8 mouse cellular contexts compared by ENCODE assay signal in the genomic region with DNA sequence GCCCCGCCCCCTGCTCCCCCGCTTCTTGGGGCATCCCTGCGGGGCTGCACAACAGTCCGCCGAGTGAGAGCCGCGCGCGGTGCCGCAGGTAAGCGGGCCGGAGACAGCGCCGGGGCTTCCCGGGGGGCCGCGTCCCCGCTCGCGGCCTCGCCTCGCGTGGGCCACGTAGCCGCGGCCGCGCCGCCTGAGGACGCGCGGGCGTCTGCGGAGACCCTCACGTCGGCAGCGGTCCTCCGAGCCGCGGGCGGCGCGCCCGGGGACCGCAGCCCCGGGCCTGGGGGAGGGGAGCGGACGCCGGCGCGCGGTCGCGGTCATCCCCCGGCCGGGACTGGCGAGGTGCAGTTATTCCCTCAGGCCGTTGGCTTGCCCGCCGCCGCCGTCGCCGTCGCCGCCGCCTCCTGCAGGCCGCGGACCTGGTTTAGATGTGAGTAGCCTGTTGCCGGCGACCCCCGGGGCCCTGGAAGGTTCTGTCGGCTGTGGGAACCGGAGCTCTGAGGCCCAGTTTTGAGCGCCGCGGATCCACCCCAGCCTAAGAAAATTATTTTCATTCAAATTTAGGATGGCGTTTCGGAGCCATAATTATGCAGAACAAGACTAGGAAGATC. TPM values are rescaled to one million over a fixed set of nuclear protein-coding genes. Genes with fewer than 3 reads are reported as not detected.
DNase-seq lines count a peak whose midpoint lies in the region; ATAC-seq lines count a peak whose summit lies in the region.

No protein-coding gene starts in this region.

- ATAC-seq in forebrain, embryonic 12.5 days (ENCODE audit: low FRiP score): no peak; the same call in 1 of the 2 replicates
- peak; percentile 46 for ATAC-seq in midbrain, embryonic 16.5 days

- H3K27me3 ChIP-seq in forebrain, embryonic 12.5 days: peaks cover 3% of the 10 kb centered on the region; the same call in 1 of the 2 replicates
- no peaks in the 10 kb centered on the region for H3K27me3 ChIP-seq in limb, embryonic 10.5 days (ENCODE audit: low read depth, poor library complexity, severe bottlenecking)
- no peaks in the 10 kb centered on the region for H3K27me3 ChIP-seq in midbrain, embryonic 16.5 days (ENCODE audit: control insufficient read depth, insufficient read depth, low read depth, low read length)

- WGBS in forebrain, embryonic 12.5 days: under 1% methylated on average over 62 of the region's 79 CpGs
- under 1% methylated on average over 77 of the region's 79 CpGs for WGBS in limb, embryonic 10.5 days
- under 1% methylated on average over 62 of the region's 79 CpGs for WGBS in midbrain, embryonic 16.5 days

- intact Hi-C loops in gastrocnemius, postnatal 14 days (cut with DNase I; ENCODE audit: low total_unique reads): loop anchor here (10.0 kb wide), 1 partner anchor 49 kb away; no protein-coding TSS in a partner anchor

- peak overlapping the region; percentile 66 for H3K4me2 ChIP-seq in forebrain, embryonic 12.5 days
- H3K4me2 ChIP-seq in midbrain, embryonic 16.5 days (ENCODE audit: low read length): peak overlapping the region; percentile 72

- no peaks in the 10 kb centered on the region for H3K9me3 ChIP-seq in forebrain, embryonic 12.5 days
- H3K9me3 ChIP-seq in limb, embryonic 10.5 days (replicated peaks): no peaks in the 10 kb centered on the region
- no peaks in the 10 kb centered on the region for H3K9me3 ChIP-seq in midbrain, embryonic 16.5 days (replicated peaks; ENCODE audit: control insufficient read depth, low read length, poor library complexity, severe bottlenecking)

- H3K27ac ChIP-seq in forebrain, embryonic 12.5 days: peak overlapping the region; percentile 96
- peak overlapping the region; percentile 99 for H3K27ac ChIP-seq in limb, embryonic 10.5 days
- H3K27ac ChIP-seq in midbrain, embryonic 16.5 days (ENCODE audit: low read length): peak overlapping the region; percentile 91

- peak; percentile 23 for DNase-seq in gastrocnemius, postnatal 14 days
- no peak for DNase-seq in gastrocnemius, adult 18-20 months (ENCODE audit: low spot score)
- DNase-seq in urinary bladder, postnatal 14 days (ENCODE audit: low spot score): peak; percentile 21
- DNase-seq in urinary bladder, postnatal 10 days (ENCODE audit: low spot score): no peak
- DNase-seq in limb, embryonic 10.5 days (ENCODE audit: low spot score): peak; percentile 70
- DNase-seq in gastrocnemius, adult 8-10 months (ENCODE audit: low spot score in 2 of 2): no peak

- H3K9ac ChIP-seq in forebrain, embryonic 12.5 days: peak overlapping the region; percentile 94
- H3K9ac ChIP-seq in midbrain, embryonic 16.5 days (ENCODE audit: low read depth, low read length): peak overlapping the region; percentile 86

- H3K4me3 ChIP-seq in forebrain, embryonic 12.5 days (replicated peaks): peak overlapping the region; percentile 92
- H3K4me3 ChIP-seq in limb, embryonic 10.5 days: peak overlapping the region; percentile 94
- peak overlapping the region; percentile 85 for H3K4me3 ChIP-seq in midbrain, embryonic 16.5 days (ENCODE audit: low read depth, low read length)

- peaks cover 24% of the 10 kb centered on the region for H3K4me1 ChIP-seq in forebrain, embryonic 12.5 days
- peaks cover 36% of the 10 kb centered on the region for H3K4me1 ChIP-seq in limb, embryonic 10.5 days
- peaks cover 14% of the 10 kb centered on the region for H3K4me1 ChIP-seq in midbrain, embryonic 16.5 days (ENCODE audit: control insufficient read depth, insufficient read depth, low read length)

- no peaks in the 10 kb centered on the region for H3K36me3 ChIP-seq in forebrain, embryonic 12.5 days (replicated peaks)
- no peaks in the 10 kb centered on the region for H3K36me3 ChIP-seq in limb, embryonic 10.5 days
- H3K36me3 ChIP-seq in midbrain, embryonic 16.5 days (ENCODE audit: control insufficient read depth, insufficient read depth, low read length): no peaks in the 10 kb centered on the region

RNA-seq across cellular contexts. Expression of a gene that starts 1.4 kb away (rescaled TPM):
- total RNA-seq in gastrocnemius, postnatal 14 days (2021): 1 to 10 TPM; 6.1 to 6.3 TPM
- 1 to 10 TPM; 3.0 to 6.3 TPM for total RNA-seq in gastrocnemius, adult 18-20 months (2021)
- polyA plus RNA-seq in forebrain, embryonic 12.5 days (2016; fragmentation: Nextera tagmentation; extraction: Ambion mirVana): 41.5 and 45.3 TPM in 2 replicates
- 40.0 and 51.8 TPM in 2 replicates for polyA plus RNA-seq in limb, embryonic 10.5 days (2016; fragmentation: Nextera tagmentation; extraction: Ambion mirVana)
- 45.0 and 47.3 TPM in 2 replicates for polyA plus RNA-seq in midbrain, embryonic 16.5 days (2015; fragmentation: Nextera tagmentation; extraction: Ambion mirVana)
- 1 to 10 TPM; 1.6 to 4.9 (median 3.3) TPM for total RNA-seq in gastrocnemius, adult 8-10 months (2022)

Comparison
In these comparisons a context has a peak if more than half of its experiments do, and no peak if none do; other contexts are left out.
1. DNase-seq: peak in gastrocnemius, postnatal 14 days (single experiment), urinary bladder, postnatal 14 days (single experiment) and limb, embryonic 10.5 days (single experiment); none in gastrocnemius, adult 18-20 months (single experiment), urinary bladder, postnatal 10 days (single experiment) and gastrocnemius, adult 8-10 months (0 of 2).
2. Peak in every context shown above with its lines, with median percentiles within 50 percentile points of each other: H3K27ac ChIP-seq and H3K4me3 ChIP-seq.